Mouse (Mus musculus): ENCODE results near the gene Syn3. TPM values are rescaled to one million over a fixed set of nuclear protein-coding genes. Genes with fewer than 3 reads are reported as not detected.

Syn3 gene
- polyA plus RNA-seq, 2 experiments = 0.11 to 0.14 TPM

DNA sequence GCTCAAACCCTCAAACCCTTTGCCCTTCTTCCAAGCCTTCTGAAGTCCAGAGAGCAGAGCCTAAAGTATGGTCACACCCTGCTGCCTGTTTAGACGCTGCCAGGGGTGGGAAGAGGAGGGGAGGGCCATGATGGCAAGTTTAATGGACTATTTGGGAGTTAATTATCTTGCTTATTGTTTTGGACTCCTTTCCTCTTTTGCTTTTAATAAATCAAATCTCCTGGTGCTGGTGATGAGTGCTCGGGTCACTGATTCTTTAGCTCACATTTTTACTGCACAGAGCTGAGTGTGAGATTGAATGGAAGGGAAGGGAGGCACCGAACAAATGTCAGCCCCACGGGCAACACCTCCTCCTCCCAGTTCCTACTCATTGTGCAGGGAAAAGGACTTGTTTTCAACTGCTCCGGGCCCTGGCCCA lies 384.3 kb downstream of the Syn3 start:
- no peaks in the 10 kb centered on the region for H3K9me3 ChIP-seq (ENCODE audit: control insufficient read depth, low read length)
- H3K4me3 ChIP-seq (ENCODE audit: insufficient read depth in 1 of 2, low read depth in 2 of 2, low read length in 2 of 2) = no peak overlapping the region
- no peaks in the 10 kb centered on the region for H3K27me3 ChIP-seq (ENCODE audit: control insufficient read depth, insufficient read depth, low read length)
- no peak overlapping the region for H3K27ac ChIP-seq
- H3K9ac ChIP-seq (replicated peaks) = no peak overlapping the region
- DNase-seq (ENCODE audit: low read depth in 3 of 3, low spot score in 3 of 3) (no peak), ATAC-seq (ENCODE audit: insufficient read depth) (no peak)
- no peak overlapping the region for H3K4me2 ChIP-seq (ENCODE audit: low read depth)
- TF ChIP-seq EP300 (IDR thresholded peaks at IDR 0.05; ENCODE audit: low read depth) = no peak
- WGBS (ENCODE audit: insufficient replicate concordance) = 51% methylated on average over 5 of the region's 5 CpGs
- no peaks in the 10 kb centered on the region for H3K4me1 ChIP-seq (replicated peaks; ENCODE audit: control insufficient read depth in 2 of 2, insufficient read depth in 2 of 2, low read length in 1 of 2)
- no peaks in the 10 kb centered on the region for H3K36me3 ChIP-seq (replicated peaks; ENCODE audit: control insufficient read depth, insufficient read depth, low read depth)

DNA sequence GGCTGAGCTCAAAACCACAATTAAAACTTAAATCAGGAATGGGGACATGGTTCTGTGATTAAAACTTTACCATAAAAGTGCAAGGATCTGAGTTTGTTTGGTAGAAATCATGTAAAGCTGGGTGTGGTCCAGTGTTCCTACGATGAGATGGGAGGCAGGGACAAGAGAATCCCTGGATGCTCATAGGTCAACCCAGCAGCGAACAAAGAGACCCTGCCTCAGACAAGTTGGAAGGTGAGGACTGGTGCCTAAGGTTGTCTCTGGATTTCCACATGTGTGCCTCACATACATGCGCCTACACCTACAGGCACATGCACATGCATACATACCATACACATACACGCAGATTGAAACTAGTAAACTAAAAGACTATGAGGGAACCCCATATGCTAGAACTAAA lies 389.9 kb downstream of the Syn3 start:
- no peak overlapping the region for H3K4me3 ChIP-seq (ENCODE audit: insufficient read depth in 1 of 2, low read depth in 2 of 2, low read length in 2 of 2)
- no peaks in the 10 kb centered on the region for H3K27me3 ChIP-seq (ENCODE audit: control insufficient read depth, insufficient read depth, low read length)
- H3K9me3 ChIP-seq (ENCODE audit: control insufficient read depth, low read length) = no peaks in the 10 kb centered on the region
- no peak overlapping the region for H3K27ac ChIP-seq
- H3K9ac ChIP-seq (replicated peaks) = no peak overlapping the region
- DNase-seq (ENCODE audit: low read depth in 3 of 3, low spot score in 3 of 3) (no peak), ATAC-seq (ENCODE audit: insufficient read depth) (no peak)
- TF ChIP-seq CTCF (IDR thresholded peaks at IDR 0.05; ENCODE audit: low read depth) (no peak), EP300 (IDR thresholded peaks at IDR 0.05; ENCODE audit: low read depth) (no peak)
- no peak overlapping the region for H3K4me2 ChIP-seq (ENCODE audit: low read depth)
- no peaks in the 10 kb centered on the region for H3K4me1 ChIP-seq (replicated peaks; ENCODE audit: control insufficient read depth in 2 of 2, insufficient read depth in 2 of 2, low read length in 1 of 2)
- 62% methylated on average over 4 of the region's 4 CpGs for WGBS (ENCODE audit: insufficient replicate concordance)
- H3K36me3 ChIP-seq (replicated peaks; ENCODE audit: control insufficient read depth, insufficient read depth, low read depth) = no peaks in the 10 kb centered on the region

DNA sequence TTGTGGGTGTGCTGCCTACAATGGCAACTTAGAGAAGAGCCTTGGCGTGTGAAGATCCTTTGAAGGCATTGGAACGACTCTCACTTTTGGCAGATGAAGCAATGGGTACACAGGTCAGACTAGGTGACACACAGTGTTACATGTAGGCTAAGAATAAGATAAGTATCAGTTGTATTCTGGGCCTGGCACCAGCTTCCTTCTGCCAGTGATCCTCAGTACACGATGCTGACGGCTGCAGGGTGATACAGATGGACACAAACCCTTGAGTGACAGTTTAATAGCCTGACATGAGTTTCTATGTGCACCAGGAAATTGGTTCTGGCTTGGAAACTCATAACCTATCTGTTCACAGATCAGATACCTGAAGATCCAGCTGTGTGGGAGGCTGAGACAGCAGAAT lies 391.0 kb downstream of the Syn3 start:
- ATAC-seq (ENCODE audit: insufficient read depth) (no peak), DNase-seq (ENCODE audit: low read depth in 3 of 3, low spot score in 3 of 3) (no peak)
- no peak overlapping the region for H3K27ac ChIP-seq
- H3K9me3 ChIP-seq (ENCODE audit: control insufficient read depth, low read length) = no peaks in the 10 kb centered on the region
- H3K4me3 ChIP-seq (ENCODE audit: insufficient read depth in 1 of 2, low read depth in 2 of 2, low read length in 2 of 2) = no peak overlapping the region
- H3K9ac ChIP-seq (replicated peaks) = no peak overlapping the region
- H3K4me1 ChIP-seq (replicated peaks; ENCODE audit: control insufficient read depth in 2 of 2, insufficient read depth in 2 of 2, low read length in 1 of 2) = no peaks in the 10 kb centered on the region
- TF ChIP-seq EP300 (IDR thresholded peaks at IDR 0.05; ENCODE audit: low read depth) (no peak), CTCF (IDR thresholded peaks at IDR 0.05; ENCODE audit: low read depth) (no peak)
- no peak overlapping the region for H3K4me2 ChIP-seq (ENCODE audit: low read depth)
- no peaks in the 10 kb centered on the region for H3K27me3 ChIP-seq (ENCODE audit: control insufficient read depth, insufficient read depth, low read length)
- 50% methylated on average over 4 of the region's 4 CpGs for WGBS (ENCODE audit: insufficient replicate concordance)
- no peaks in the 10 kb centered on the region for H3K36me3 ChIP-seq (replicated peaks; ENCODE audit: control insufficient read depth, insufficient read depth, low read depth)

DNA sequence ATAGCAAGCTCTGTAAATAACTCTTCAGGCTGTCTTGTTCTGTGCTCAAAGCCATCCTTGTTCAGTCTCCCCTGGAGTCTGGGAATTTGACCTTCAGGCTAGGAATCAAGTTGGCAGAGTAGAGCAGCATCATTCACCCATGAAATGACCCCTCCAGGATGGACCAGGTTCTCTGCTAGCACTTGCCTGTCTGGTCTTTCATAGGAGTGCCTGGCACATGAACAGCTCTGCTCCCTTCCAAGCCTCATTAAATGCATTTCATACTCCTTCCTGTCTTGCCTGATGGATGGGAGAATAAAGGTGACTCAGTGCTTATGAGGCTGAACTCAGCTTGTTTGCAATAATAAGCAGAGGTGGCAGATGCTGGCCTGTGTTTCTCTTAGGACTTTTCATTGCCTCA lies 394.7 kb downstream of the Syn3 start:
- TF ChIP-seq CTCF (IDR thresholded peaks at IDR 0.05; ENCODE audit: low read depth) (no peak), EP300 (IDR thresholded peaks at IDR 0.05; ENCODE audit: low read depth) (no peak)
- no peak for DNase-seq (ENCODE audit: low read depth in 3 of 3, low spot score in 3 of 3)
- H3K4me1 ChIP-seq (replicated peaks; ENCODE audit: control insufficient read depth in 2 of 2, insufficient read depth in 2 of 2, low read length in 1 of 2) = no peaks in the 10 kb centered on the region
- ATAC-seq (ENCODE audit: insufficient read depth) = no peak
- H3K9ac ChIP-seq (replicated peaks) = no peak overlapping the region
- H3K27me3 ChIP-seq (ENCODE audit: control insufficient read depth, insufficient read depth, low read length) = no peaks in the 10 kb centered on the region
- no peaks in the 10 kb centered on the region for H3K36me3 ChIP-seq (replicated peaks; ENCODE audit: control insufficient read depth, insufficient read depth, low read depth)
- H3K27ac ChIP-seq = no peak overlapping the region
- no peak overlapping the region for H3K4me2 ChIP-seq (ENCODE audit: low read depth)
- H3K9me3 ChIP-seq (ENCODE audit: control insufficient read depth, low read length) = no peaks in the 10 kb centered on the region
- no peak overlapping the region for H3K4me3 ChIP-seq (ENCODE audit: insufficient read depth in 1 of 2, low read depth in 2 of 2, low read length in 2 of 2)

DNA sequence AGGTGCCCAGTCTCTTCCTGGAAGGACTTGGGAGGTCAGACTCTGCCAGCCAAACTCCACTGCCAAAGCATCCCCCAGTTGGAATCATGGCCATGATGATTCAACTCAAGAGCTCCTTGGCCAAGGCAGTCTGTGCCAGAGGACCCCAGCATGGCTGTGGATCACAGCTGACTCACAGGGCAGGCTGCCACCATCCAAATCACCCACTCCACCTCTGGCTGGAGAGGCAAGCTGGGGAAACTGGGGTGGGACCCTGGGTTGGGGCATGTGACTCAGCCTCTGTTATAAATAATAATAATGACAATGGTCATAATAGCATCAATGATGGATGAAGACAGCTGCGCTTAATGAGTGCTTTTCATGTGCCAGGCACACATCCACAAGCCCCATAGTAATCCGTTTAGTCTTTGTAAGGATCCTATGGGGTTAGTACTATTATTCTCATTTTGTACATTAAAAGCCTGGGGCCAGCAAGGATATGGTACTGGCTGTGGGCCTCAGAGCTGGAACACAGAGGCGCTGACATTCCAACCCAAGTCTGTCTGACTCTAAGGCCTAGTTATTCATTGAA lies 398.3 kb downstream of the Syn3 start:
- 59% methylated on average over 3 of the region's 3 CpGs for WGBS (ENCODE audit: insufficient replicate concordance)
- no peaks in the 10 kb centered on the region for H3K27me3 ChIP-seq (ENCODE audit: control insufficient read depth, insufficient read depth, low read length)
- DNase-seq (ENCODE audit: low read depth in 3 of 3, low spot score in 3 of 3) = no peak
- H3K9me3 ChIP-seq (ENCODE audit: control insufficient read depth, low read length) = no peaks in the 10 kb centered on the region
- no peak overlapping the region for H3K4me2 ChIP-seq (ENCODE audit: low read depth)
- H3K4me3 ChIP-seq (ENCODE audit: insufficient read depth in 1 of 2, low read depth in 2 of 2, low read length in 2 of 2) = no peak overlapping the region
- no peak for ATAC-seq (ENCODE audit: insufficient read depth)
- H3K4me1 ChIP-seq (replicated peaks; ENCODE audit: control insufficient read depth in 2 of 2, insufficient read depth in 2 of 2, low read length in 1 of 2) = no peaks in the 10 kb centered on the region
- TF ChIP-seq CTCF (IDR thresholded peaks at IDR 0.05; ENCODE audit: low read depth) (no peak), EP300 (IDR thresholded peaks at IDR 0.05; ENCODE audit: low read depth) (no peak)
- H3K36me3 ChIP-seq (replicated peaks; ENCODE audit: control insufficient read depth, insufficient read depth, low read depth) = no peaks in the 10 kb centered on the region
- H3K27ac ChIP-seq = no peak overlapping the region
- H3K9ac ChIP-seq (replicated peaks) = no peak overlapping the region
